Mouse (Mus musculus): ENCODE measurements at regions not wholly inside any gene's neighbourhood (a gene's known extent, or its start where the extent isn't known, plus 50 kb on each side); places are given as distances from the start of the nearest gene placed in this dataset.

GRCm38 (mm10) chr10:51176692-51177091 is 282.1 kb downstream of the Sim1 start:
- H3K4me3 ChIP-seq (ENCODE audit: low read depth, low read length): no peak overlapping the region
- 34% methylated on average over 3 of the region's 3 CpGs for WGBS
- DNase-seq (ENCODE audit: low spot score) (no peak), ATAC-seq (no peak)
- H3K9ac ChIP-seq (ENCODE audit: low read length): no peak overlapping the region
- no peaks in the 10 kb centered on the region for H3K9me3 ChIP-seq (replicated peaks; ENCODE audit: control insufficient read depth, low read length)
- H3K4me1 ChIP-seq (ENCODE audit: control insufficient read depth, insufficient read depth, low read length): 0 out of 2 replicates have a peak, but pooled peaks cover 2% of the 10 kb centered on the region
- H3K36me3 ChIP-seq (ENCODE audit: control insufficient read depth, insufficient read depth, low read length): no peaks in the 10 kb centered on the region
- H3K4me2 ChIP-seq (ENCODE audit: low read length): no peak overlapping the region
- H3K27ac ChIP-seq (ENCODE audit: low read depth, low read length): no peak overlapping the region
- no peaks in the 10 kb centered on the region for H3K27me3 ChIP-seq (replicated peaks; ENCODE audit: control insufficient read depth, insufficient read depth, low read length)

- no peak overlapping the region for H3K4me2 ChIP-seq (ENCODE audit: low read length)
- H3K27ac ChIP-seq (ENCODE audit: low read depth, low read length): no peak overlapping the region
- H3K4me3 ChIP-seq (ENCODE audit: low read depth, low read length): no peak overlapping the region
- WGBS: 89% methylated on average over 2 of the region's 2 CpGs
- no peaks in the 10 kb centered on the region for H3K9me3 ChIP-seq (replicated peaks; ENCODE audit: control insufficient read depth, low read length)
- no peak overlapping the region for H3K9ac ChIP-seq (ENCODE audit: low read length)
- ATAC-seq (no peak), DNase-seq (ENCODE audit: low spot score) (no peak)
- no peaks in the 10 kb centered on the region for H3K27me3 ChIP-seq (replicated peaks; ENCODE audit: control insufficient read depth, insufficient read depth, low read length)
- no peaks in the 10 kb centered on the region for H3K4me1 ChIP-seq (ENCODE audit: control insufficient read depth, insufficient read depth, low read length)
- H3K36me3 ChIP-seq (ENCODE audit: control insufficient read depth, insufficient read depth, low read length): no peaks in the 10 kb centered on the region
These were observed 287.2 kb downstream of the Sim1 start for GRCm38 (mm10) chr10:51181752-51182151.

GRCm38 (mm10) chr10:51191407-51192059 is 288.9 kb upstream of the Gm49339 start:
- Histone ChIP-seq H3K27me3 (replicated peaks; ENCODE audit: control insufficient read depth, insufficient read depth, low read length) (no peaks in the 10 kb centered on the region), H3K9me3 (replicated peaks; ENCODE audit: control insufficient read depth, low read length) (no peaks in the 10 kb centered on the region), H3K4me2 (ENCODE audit: low read length) (no peak overlapping the region), H3K27ac (ENCODE audit: low read depth, low read length) (no peak overlapping the region; the same call in 1 of the 2 replicates), H3K4me3 (ENCODE audit: low read depth, low read length) (no peak overlapping the region), H3K9ac (ENCODE audit: low read length) (no peak overlapping the region), H3K4me1 (ENCODE audit: control insufficient read depth, insufficient read depth, low read length) (no peaks in the 10 kb centered on the region), H3K36me3 (ENCODE audit: control insufficient read depth, insufficient read depth, low read length) (no peaks in the 10 kb centered on the region)
- ATAC-seq: peak; percentile 78
- 41% methylated on average over 5 of the region's 5 CpGs for WGBS
- DNase-seq (ENCODE audit: low spot score): peak; percentile 69

GRCm38 (mm10) chr10:51219481-51219880 is 260.9 kb upstream of the Gm49339 start:
- H3K4me3 ChIP-seq (ENCODE audit: low read depth, low read length): no peak overlapping the region
- H3K36me3 ChIP-seq (ENCODE audit: control insufficient read depth, insufficient read depth, low read length): no peaks in the 10 kb centered on the region
- no peaks in the 10 kb centered on the region for H3K9me3 ChIP-seq (replicated peaks; ENCODE audit: control insufficient read depth, low read length)
- no peaks in the 10 kb centered on the region for H3K4me1 ChIP-seq (ENCODE audit: control insufficient read depth, insufficient read depth, low read length)
- ATAC-seq (no peak), DNase-seq (ENCODE audit: low spot score) (no peak)
- 90% methylated on average over 4 of the region's 4 CpGs for WGBS
- H3K9ac ChIP-seq (ENCODE audit: low read length): no peak overlapping the region
- H3K27ac ChIP-seq (ENCODE audit: low read depth, low read length): no peak overlapping the region
- no peaks in the 10 kb centered on the region for H3K27me3 ChIP-seq (replicated peaks; ENCODE audit: control insufficient read depth, insufficient read depth, low read length)
- H3K4me2 ChIP-seq (ENCODE audit: low read length): no peak overlapping the region

GRCm38 (mm10) chr10:51233592-51233991 is 246.8 kb upstream of the Gm49339 start:
- Histone ChIP-seq H3K4me1 (ENCODE audit: control insufficient read depth, insufficient read depth, low read length) (peaks cover 6% of the 10 kb centered on the region), H3K27me3 (replicated peaks; ENCODE audit: control insufficient read depth, insufficient read depth, low read length) (no peaks in the 10 kb centered on the region), H3K4me3 (ENCODE audit: low read depth, low read length) (no peak overlapping the region), H3K36me3 (ENCODE audit: control insufficient read depth, insufficient read depth, low read length) (no peaks in the 10 kb centered on the region), H3K9ac (ENCODE audit: low read length) (no peak overlapping the region), H3K27ac (ENCODE audit: low read depth, low read length) (no peak overlapping the region), H3K4me2 (ENCODE audit: low read length) (no peak overlapping the region), H3K9me3 (replicated peaks; ENCODE audit: control insufficient read depth, low read length) (no peaks in the 10 kb centered on the region)
- DNase-seq (ENCODE audit: low spot score) (no peak), ATAC-seq (no peak)
- WGBS: 84% methylated on average over 2 of the region's 2 CpGs

- Histone ChIP-seq H3K4me3 (ENCODE audit: low read depth, low read length) (no peak overlapping the region), H3K4me1 (ENCODE audit: control insufficient read depth, insufficient read depth, low read length) (peaks cover 6% of the 10 kb centered on the region), H3K27me3 (replicated peaks; ENCODE audit: control insufficient read depth, insufficient read depth, low read length) (no peaks in the 10 kb centered on the region), H3K36me3 (ENCODE audit: control insufficient read depth, insufficient read depth, low read length) (no peaks in the 10 kb centered on the region), H3K27ac (ENCODE audit: low read depth, low read length) (no peak overlapping the region), H3K9me3 (replicated peaks; ENCODE audit: control insufficient read depth, low read length) (no peaks in the 10 kb centered on the region), H3K4me2 (ENCODE audit: low read length) (no peak overlapping the region; the same call in 1 of the 2 replicates), H3K9ac (ENCODE audit: low read length) (no peak overlapping the region)
- ATAC-seq: peak; percentile 91
- WGBS: 28% methylated on average over 10 of the region's 10 CpGs
- DNase-seq (ENCODE audit: low spot score): peak; percentile 49
These were observed 244.5 kb upstream of the Gm49339 start for GRCm38 (mm10) chr10:51235586-51236575.

GRCm38 (mm10) chr10:51238103-51238502 is 242.3 kb upstream of the Gm49339 start:
- Histone ChIP-seq H3K9me3 (replicated peaks; ENCODE audit: control insufficient read depth, low read length) (no peaks in the 10 kb centered on the region), H3K9ac (ENCODE audit: low read length) (no peak overlapping the region), H3K4me2 (ENCODE audit: low read length) (no peak overlapping the region), H3K27ac (ENCODE audit: low read depth, low read length) (no peak overlapping the region), H3K27me3 (replicated peaks; ENCODE audit: control insufficient read depth, insufficient read depth, low read length) (no peaks in the 10 kb centered on the region), H3K4me3 (ENCODE audit: low read depth, low read length) (no peak overlapping the region), H3K4me1 (ENCODE audit: control insufficient read depth, insufficient read depth, low read length) (peaks cover 6% of the 10 kb centered on the region), H3K36me3 (ENCODE audit: control insufficient read depth, insufficient read depth, low read length) (no peaks in the 10 kb centered on the region)
- ATAC-seq: no peak
- no peak for DNase-seq (ENCODE audit: low spot score)

GRCm38 (mm10) chr10:51253439-51253838 is 227.0 kb upstream of the Gm49339 start:
- ATAC-seq: no peak

More at GRCm38 (mm10) chr10:51253439-51253838, 227.0 kb upstream of the Gm49339 start:
- Histone ChIP-seq H3K4me3 (ENCODE audit: low read depth, low read length) (no peak overlapping the region), H3K9ac (ENCODE audit: low read length) (no peak overlapping the region), H3K4me1 (ENCODE audit: control insufficient read depth, insufficient read depth, low read length) (no peaks in the 10 kb centered on the region; the same call in 1 of the 2 replicates), H3K9me3 (replicated peaks; ENCODE audit: control insufficient read depth, low read length) (no peaks in the 10 kb centered on the region; the same call in 1 of the 2 replicates), H3K4me2 (ENCODE audit: low read length) (no peak overlapping the region), H3K27me3 (replicated peaks; ENCODE audit: control insufficient read depth, insufficient read depth, low read length) (no peaks in the 10 kb centered on the region), H3K36me3 (ENCODE audit: control insufficient read depth, insufficient read depth, low read length) (no peaks in the 10 kb centered on the region), H3K27ac (ENCODE audit: low read depth, low read length) (no peak overlapping the region)
- DNase-seq (ENCODE audit: low spot score): no peak
- WGBS: 94% methylated on average over 1 of the region's 1 CpGs

All from forebrain, embryonic 14.5 days (tissue).